Mouse (Mus musculus) spleen, postnatal 4 days (tissue): Measurements from ENCODE around the gene BC005561.
"Not testable (repeated sequence)": the region's sequence is repeated elsewhere in the genome, so short reads cannot be mapped to it uniquely, and the experiment has no call there.

Source experiments
- DNase-seq, 2 experiments: peaks; one replicate each; pipeline ENCODE4 v3.0.0; 2022; ENCODE audit warnings: low spot score in 2 of 2

Gene BC005561

DNA sequence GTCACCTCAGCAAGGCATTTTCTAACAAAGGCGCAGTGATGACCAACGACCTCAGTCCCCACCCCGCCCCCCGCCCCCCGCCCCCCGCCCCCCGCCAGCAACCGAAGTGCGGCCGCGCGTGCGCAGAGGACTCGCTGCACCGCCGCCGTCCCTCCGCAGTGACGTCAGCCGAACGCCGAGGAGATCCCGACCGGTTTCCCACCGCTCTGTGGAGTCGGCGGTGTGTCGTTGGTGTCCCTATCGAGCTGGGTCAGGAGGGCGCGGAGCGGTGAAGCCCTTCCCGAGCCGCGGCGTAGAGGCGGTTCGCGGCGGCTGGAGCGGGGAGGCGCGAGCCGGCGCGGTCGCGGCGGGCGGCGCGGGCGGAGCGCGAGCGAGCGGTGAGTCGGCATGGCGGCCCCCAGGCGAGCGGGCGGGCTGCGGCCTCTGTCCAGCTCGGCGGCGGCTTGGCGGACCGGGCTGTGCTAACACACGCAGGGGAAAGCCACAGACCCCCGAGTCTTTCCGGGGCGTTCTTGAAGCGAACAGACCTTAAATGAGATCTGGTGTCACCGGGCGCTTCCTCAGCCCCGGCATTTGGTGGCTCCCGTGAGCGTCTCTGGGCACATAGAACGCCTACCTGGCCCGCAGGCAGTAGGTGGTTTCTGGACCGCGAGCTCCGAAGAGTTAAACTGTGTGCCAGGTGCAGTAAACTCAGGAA lies at the start of gene BC005561:
BC005561 (plus strand) TSS at position 158 of the 697 bp plus-strand sequence.
- DNase-seq = peak; percentile 66 to 85

DNA sequence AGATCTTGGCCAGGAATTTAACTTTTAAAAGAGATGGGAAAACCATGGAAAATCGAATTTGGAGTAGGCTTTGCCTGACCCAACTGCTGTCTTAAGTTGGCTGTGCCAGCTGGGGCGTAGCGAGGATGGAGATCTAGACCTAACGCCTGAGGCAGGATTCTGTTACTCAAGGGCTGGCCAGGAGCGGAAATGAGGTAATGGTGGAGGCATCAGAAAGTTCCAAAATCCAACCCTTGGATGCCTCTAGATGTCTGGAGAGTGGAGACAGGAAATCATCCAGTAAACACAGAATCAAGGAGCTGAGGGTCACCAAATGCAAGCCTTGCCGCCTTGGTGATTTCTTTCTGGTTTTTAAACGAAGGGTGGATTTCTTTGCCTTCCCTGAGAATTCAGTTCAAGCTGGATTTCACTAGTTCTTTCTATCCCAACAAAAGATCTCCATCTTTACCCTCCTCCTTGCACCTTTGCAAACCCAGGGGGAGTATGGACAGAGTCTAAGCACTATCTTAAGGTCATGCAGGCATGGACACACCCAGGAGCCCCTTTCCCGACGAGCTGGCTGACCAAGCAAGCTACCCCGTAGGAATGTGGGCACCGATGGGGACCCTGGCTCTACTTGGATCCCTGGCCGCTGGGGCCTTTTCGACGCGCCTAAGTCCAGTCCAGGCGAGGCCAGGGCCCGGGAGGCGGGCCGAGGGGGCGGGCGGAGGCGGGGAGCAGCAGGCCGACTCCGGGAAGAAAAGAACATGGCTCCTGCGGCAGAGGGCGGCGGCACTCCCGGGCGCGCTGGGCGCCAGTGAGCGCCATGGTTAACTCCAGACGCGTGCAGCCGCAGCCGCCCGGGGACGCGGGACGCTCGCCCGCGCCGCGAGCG lies 49.1 kb upstream of the BC005561 start, which contains the start of gene Pkd2:
Pkd2 (plus strand) TSS at position 619 of the 874 bp plus-strand sequence.
- DNase-seq = peak in 1 of 2 experiments; percentile 14

DNA sequence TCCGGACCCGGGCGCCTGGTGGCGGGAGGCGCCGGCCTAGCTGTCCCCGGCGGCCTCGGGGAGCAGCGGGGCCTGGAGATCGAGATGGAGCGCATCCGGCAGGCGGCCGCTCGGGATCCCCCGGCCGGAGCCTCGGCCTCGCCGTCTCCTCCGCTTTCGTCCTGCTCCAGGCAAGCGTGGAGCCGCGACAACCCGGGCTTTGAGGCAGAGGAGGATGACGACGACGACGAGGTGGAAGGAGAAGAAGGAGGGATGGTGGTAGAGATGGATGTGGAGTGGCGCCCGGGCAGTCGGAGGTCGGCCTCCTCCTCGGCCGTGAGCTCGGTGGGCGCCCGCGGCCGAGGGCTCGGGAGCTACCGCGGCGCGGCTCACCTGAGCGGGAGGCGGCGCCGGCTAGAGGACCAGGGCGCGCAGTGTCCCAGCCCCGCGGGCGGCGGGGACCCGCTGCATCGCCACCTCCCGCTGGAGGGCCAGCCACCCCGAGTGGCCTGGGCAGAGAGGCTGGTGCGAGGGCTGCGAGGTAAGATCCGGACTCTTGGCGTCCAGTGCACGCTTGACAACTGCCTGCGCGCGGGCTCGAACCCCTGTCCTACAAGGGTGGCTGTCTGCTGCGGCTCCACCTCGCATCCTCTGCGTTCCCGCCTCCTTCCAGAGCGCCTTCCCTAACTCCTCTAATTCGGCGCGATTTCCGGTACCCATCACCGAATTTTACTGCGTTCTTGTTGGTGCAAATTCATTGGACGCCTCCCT lies 48.3 kb upstream of the BC005561 start:
- DNase-seq = no peak

DNA sequence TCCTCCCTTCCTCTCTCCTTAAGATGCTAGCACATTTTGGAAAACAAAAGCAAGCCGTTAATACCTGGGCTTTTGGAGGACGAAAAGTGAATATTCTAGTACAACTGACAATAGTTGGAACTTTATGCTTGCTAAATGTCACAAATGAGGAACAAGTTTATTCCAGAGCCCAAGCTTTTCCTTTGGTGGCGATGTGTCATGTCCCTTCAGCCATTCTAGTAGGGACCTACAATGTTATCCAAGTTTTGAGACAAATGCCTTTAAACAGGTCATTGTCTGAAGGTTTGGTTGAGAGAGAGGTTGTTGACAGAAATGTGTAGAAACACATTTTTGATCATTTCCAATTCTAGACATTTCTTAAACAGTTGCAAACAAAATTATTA lies 47.7 kb upstream of the BC005561 start:
- no peak for DNase-seq

DNA sequence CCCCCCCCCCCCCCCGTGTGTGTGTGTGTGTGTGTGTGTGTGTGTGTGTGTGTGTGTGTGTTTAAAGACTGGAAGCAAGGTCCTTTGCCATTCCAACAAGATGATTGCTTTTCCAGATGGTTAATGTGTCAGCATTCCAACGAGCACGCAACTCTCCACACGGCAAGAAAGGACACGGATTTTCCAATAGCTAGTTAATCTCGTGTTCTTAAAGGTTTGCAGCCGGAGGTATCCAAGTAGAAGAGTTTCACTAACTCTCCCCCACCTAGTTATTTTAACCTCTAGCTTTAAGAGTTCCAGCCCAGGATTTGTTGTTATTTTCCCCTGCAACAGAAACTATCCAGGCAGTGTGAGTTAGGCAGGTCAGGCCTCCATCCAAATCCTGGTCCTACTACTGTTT lies 47.3 kb upstream of the BC005561 start:
- DNase-seq = no peak

DNA sequence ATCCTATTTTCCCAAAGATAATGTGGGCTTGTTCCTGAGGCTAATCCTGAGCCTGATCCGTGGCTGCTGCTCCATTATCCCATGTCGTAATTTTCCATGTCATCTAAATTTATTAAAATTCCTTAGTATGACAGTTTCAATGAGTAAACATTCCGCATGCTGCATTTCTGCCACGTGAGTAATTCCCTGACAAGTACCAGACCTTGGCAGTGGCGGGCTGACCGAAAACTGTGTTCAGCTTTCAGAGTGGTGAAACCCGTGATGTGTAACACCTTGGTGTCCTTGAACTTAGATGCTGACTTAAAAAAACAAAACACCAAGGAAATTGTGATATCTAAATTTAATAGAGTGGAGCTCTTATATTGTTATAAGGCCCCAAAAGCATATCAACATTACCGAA lies 42.9 kb upstream of the BC005561 start:
- DNase-seq = no peak

DNA sequence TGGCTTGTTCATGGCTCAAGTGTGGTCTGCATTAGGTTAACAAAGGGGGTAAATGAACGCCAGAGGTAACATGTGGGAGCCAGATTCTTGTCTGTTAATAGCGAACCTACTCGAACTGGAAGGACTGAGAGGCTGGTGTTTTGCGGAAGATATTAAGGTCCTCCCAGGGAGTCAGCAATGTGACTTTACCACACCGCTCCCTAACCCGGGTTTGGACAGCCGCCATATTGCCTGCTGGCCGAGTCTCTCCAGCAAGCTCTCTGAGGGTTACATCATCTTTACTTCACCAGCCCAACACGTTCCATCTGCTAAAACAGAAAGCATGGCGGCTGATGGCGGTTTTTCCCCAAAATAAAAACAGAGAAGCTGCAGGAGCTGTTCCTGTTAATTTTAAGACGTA lies 42.4 kb upstream of the BC005561 start:
- DNase-seq = no peak

DNA sequence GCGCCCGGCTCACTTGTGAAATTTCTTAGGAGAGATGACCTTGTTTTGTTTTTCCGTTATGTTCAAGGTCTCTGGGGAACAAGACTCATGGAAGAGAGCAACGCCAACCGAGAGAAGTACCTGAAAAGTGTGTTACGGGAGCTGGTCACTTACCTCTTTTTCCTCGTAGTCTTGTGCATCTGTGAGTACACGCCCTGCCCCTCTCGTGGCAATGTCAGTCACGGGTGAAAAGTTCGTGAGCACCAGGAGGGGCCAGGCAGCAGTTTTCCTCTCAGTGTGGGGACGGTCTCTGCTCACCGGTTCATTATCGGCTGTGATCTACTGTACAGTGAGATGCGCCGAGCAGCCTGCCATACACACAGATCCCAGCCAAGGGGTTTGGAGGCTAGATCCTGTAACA lies 41.3 kb upstream of the BC005561 start:
- no peak for DNase-seq

DNA sequence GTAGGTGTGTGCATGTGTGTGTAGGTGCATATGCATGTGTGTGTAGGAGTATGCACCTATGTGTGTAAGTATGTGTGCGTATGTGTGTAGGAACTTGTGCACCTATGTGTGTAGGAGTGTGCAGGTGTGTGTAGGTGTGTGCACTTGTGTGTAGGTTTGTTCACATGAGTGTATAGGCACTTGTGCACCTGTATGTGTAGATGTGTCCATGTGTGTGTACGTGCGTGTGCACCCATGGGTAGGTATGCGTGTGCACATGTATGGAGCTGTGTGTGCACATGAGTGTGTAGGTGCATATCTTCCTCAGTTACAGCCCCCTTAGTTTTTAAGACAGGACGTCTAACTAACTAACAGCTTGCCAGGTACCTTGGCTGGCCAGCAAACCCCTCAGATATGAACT lies 39.6 kb upstream of the BC005561 start:
- DNase-seq = no peak

DNA sequence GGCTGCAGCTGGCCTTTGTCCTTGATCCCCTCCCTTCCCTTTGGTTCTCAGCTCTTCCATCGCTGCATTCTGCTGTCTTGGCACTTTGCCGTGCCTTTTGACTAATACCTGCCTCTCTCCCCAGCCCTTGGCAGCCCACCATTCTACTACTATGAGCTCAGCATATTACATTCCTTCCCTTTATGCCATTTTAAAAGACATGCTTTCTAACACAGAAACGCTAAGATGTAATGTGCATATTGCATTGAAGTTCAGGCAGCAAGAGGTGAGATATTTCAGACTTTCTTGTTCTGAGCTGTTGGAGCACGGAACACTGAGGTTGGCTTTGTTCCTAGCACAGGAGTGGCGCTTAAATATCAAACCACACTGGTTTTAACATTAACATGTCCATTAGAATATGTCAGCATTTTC lies 37.2 kb upstream of the BC005561 start:
- no peak for DNase-seq

DNA sequence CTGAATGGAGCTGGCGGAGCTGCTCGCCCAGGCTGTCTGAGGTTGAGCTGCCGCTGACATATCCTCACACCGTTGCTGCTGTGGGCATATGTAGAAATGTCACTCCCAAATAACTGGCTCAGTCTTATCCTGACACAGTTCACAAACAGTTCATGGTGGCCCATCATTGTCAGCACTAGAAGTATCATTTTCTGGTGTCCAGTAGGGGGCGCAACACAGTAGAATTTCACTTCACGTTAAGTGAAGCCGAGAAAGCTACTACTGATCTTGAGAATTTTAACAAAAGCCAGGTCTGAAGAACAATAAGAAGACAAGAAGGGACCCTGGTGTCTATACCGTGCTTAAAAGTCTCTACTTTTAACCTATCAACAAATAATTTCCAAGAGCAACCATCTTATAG lies 35.8 kb upstream of the BC005561 start:
- no peak for DNase-seq

DNA sequence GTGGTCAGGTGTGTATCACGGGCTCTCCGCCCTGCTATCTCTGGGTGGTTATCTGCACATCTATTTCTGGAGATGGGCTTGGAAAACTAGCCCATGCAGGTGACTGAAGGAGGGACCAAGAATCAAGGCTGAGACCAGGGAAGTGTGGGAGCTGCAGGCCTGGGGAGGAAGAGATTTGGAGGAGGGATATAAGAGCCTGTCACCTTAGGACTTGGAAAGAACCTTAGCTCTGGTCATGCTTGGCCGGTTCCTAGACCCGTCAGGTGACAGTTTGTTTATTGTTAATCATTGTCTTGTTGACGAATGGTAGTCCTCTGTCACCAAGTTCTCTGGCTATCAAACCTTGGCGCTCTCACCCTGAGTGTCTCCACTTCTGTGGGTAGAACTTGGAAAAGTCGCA lies 27.8 kb upstream of the BC005561 start:
- DNase-seq = no peak

DNA sequence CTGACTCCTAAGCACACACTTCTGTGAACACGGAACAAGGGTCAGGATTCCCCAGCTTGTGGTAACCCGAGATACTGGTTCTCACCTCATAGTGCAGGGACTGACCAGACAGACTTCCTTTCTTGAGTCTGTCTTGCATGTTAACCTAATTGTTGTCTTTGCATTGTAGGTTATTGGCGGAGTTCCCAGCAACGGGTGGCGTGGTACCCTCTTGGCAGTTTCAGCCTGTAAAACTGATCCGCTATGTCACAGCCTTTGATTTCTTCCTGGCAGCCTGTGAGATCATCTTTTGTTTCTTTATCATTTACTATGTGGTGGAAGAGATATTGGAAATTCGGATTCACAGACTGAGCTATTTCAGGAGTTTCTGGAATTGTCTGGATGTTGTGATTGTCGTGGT lies 25.3 kb upstream of the BC005561 start:
- no peak for DNase-seq

DNA sequence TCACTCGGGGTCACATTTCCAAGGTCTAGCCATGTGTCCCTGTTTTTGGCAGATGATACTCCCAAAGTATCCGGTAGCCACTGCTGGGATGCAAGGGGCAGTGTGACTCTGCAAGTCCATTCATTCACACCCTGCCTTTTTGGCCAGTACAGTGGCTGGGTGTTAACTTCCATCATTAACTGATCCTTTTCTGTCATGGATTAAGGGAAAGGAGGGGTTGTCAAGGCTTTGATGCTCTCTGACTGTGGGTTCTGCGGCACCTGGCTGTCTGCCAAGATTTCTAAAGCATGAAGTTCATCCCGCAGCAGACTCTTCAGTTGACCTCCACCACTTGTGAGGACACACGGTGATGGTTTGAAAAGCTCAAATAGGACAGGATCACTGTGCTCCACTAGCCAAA lies 16.6 kb upstream of the BC005561 start:
- DNase-seq = no peak

DNA sequence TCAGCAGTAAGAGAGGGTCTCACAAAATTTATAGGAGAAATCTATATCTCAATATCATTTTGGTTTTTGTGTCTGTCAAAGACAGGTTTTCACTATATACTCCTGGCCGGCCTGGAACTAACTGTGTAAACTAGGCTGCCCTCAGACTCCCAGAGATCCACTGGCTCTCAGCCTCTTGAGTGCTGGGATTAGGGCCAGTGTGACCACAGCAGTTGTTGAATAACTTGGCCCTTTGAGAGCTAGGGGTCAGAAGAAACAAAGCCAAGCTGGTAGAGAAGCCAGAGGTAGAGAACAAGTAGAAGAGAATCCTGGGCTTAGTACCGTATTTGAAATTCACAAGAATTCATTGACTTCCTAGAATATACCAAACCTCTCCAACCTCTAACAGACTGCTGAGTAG lies 3.3 kb upstream of the BC005561 start:
- no peak for DNase-seq

DNA sequence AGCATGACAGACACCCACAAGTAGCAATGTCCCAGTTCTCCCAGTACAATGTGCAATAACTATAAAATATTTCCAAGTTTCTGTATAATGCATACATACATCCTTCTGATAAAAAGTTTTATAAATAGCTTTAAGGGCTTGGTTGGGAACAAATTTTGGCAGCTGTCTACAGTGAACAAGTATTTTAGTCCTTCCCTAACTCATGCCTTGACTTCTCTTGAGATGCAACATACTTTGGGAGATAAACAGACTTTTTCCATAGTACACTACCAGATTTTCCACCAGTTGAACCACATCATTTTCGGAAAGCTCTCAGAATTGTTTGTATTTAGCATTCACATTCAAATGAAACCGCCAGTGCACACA lies 340 bp upstream of the BC005561 start:
- DNase-seq = no peak

DNA sequence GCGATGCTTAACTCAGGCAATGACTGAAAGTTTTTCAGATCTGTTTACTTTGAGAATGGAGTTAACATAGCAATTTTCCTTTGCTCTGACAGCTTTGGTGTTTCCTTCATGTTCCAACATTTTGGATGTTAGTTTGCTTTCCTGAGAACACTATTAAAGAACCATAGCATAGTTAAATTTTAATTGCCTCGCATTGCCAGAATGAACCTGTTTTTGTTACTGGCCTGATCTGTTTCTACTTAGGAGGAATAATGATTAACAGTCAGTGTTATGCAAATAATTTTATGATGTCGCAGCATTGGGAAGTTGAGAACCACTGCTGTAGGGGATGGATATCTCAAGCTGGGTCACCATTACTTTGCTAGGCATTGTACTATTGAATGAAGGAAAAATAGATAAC lies 3.1 kb downstream of the BC005561 start:
- no peak for DNase-seq

DNA sequence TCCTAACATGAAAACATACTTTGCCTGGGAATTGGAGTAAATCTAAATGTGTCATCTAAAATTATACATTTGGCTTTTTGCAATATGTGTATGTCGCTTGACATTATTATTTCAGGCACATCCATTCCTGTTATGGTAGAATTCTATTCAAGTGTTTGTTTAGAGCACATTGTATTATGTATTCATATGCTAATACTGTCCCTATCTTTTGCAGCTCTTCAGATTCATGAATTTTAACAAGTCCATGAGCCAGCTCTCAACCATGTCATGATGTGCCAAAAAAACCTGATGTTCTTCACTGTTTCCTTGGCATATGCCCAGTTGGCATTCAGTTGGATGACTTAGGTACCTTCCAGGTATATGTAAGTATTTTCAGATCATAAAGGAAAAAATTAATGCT lies 30.5 kb downstream of the BC005561 start:
- no peak for DNase-seq

DNA sequence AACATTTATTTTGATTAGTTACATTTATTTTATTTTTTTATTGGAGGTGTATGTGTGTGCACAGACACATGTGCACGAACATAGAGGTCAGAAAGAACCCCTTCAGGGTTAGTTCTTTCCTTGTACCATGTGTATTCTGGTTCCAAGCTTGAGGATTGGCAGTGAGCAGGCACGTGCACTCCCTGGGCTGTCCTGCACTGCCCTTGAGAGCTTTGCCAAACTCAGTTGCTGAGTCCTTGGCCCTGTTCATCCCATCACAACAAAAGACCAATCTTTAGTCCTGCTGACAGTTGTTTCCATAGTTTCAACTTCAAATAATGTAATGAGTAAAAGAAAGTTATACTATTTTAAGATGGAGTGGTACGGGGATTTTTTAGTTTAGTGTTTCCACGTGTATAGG lies 31.2 kb downstream of the BC005561 start:
- no peak for DNase-seq

DNA sequence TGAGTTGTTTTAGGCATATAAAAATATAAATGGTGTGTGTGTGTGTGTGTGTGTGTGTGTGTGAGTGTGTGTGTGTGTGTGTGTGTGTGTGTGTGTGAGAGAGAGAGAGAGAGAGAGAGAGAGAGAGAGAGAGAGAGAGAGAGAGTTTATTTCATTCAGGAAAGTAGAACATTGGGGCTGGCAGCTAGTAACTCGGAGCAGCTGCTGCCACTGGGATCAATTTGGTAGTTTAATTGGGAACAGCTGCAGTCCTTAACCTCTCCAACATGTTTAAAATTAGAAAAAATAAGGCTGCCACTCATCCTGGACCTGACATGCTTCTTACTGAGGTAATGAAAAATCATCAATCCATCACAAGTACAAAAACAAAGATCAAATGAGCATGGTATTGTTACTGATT lies 59.9 kb downstream of the BC005561 start:
- DNase-seq = not testable (repeated sequence)

DNA sequence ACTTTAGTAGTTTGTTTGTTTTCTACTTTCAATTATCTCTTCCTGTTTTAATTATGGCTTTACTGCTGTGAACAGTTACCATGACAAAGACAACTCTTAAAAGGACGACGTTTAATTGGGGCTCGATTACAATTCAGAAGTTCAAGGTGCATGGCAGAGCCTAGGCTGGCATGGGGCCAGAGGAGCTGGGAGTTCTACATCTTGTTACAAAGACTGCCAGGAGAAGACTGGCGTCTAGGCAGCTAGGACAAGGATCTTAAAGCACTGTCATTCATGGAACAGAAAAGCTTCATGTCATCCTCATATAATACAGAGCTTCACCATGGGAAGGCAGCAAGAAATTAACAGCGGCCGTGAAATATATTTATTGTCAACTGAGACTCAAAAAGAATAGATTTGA lies 62.6 kb downstream of the BC005561 start:
- no peak for DNase-seq

DNA sequence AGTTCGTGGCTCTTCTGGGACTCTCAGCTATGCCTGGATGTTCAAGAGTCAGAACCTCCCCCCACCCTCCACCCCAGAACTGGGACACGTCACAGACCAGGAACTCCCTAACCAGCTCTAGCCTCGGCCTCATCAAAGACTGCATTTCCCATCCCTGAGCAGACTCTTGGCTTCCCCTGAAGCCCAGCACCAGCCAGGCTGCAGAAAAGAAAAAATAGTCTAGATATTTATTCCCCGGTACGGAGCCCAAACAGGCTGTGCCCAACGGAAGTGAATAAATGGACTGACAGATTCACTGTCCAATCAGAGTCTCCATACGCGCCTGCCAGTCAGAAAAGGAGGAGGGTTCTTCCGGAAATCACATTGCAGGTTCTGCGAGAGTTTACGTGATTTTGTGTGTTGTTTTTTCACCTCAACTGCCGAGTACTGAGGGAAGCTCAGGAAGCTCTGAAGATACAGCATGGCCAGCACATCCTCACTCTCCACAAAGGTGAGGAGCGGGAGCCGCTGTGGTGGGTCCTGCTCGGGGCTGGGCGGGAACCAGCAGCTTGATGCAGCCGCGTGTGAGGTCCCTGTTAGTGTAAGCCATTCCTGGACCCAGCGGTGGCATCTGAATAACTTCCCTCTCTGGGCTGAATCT lies 63.2 kb downstream of the BC005561 start:
- peak; percentile 79 to 81 for DNase-seq
